Mouse (Mus musculus): ENCODE results near the gene Pacs2.

Gene Pacs2

DNA sequence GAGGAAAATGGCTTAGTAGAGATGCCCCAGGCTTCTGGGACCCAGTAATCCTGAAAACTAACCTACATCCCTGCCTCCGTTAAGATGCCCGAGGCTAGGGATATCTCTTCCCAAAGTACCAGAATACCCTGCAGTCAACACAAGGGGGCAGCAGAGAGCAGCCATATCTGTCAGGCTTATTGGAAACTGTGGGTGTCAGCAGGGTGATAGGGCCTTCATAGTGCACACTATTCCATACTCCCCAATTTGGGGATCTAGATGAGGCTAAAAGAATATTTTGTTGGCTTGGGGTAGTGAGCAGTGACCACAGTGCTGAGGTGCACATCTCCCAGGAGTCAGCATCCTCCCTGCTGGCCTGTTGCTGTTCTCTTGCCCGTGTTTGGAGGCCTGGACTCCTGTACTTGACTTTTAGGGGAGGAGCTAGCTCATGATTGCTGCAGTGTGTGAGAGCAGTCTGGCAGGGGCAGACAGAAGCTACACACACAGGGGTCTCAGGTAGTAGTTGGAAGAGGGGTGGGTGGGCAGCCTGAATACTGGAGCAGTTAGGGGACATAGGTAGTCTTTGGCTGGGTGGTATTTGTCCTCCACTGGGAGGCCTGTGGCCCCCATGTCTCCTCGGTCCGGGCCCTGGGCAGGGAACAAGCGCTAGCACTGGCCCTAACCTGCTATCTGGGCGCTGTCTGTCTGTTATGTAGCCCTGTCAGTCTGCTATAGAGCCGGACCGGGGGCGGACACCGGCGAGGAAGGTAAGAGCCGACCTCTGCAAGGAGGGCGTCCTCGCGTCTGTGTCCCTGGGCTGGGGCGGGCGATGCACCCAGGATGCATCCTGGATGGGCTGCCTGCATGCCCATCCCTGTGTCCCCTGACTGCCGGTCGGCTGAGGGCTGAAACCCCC lies 105.5 kb downstream of the Pacs2 start:
- DNase-seq (ENCODE audit: low spot score in 2 of 2), result peak; percentile 63 to 85

Measured in urinary bladder, postnatal 4 days (tissue).